Mouse (Mus musculus): ENCODE measurements around the gene Nfu1. TPM values are rescaled to one million over a fixed set of nuclear protein-coding genes. Genes with fewer than 3 reads are reported as not detected.
A peak's percentile ranks its signal among the peaks of the same experiment; 100 is the strongest.

The Nfu1 gene
- polyA plus RNA-seq, 1 experiment, result 100 TPM

- WGBS, result 89% methylated on average over 3 of the region's 3 CpGs
- Histone ChIP-seq H3K4me3 (ENCODE audit: control insufficient read depth, insufficient read depth, low read length) (no peak overlapping the region), H3K27me3 (ENCODE audit: control insufficient read depth, insufficient read depth, low read length) (no peaks in the 10 kb centered on the region), H3K36me3 (ENCODE audit: control insufficient read depth, insufficient read depth, low read length) (no peaks in the 10 kb centered on the region; the same call in 1 of the 2 replicates), H3K27ac (ENCODE audit: control insufficient read depth, insufficient read depth, low read length) (no peak overlapping the region), H3K4me1 (replicated peaks; ENCODE audit: control insufficient read depth, insufficient read depth, low read length) (no peaks in the 10 kb centered on the region)
- DNase-seq, result no peak
- no peak for TF ChIP-seq POLR2A (IDR thresholded peaks at IDR 0.05; ENCODE audit: control insufficient read depth, extremely low read depth, insufficient read depth, low read length, poor library complexity)
- TF ChIP-seq CTCF (IDR thresholded peaks at IDR 0.05; ENCODE audit: borderline replicate concordance, control insufficient read depth, extremely low read depth, insufficient read depth, low read length, poor library complexity), result no peak
These were observed 23.4 kb downstream of the Nfu1 start for GRCm38 (mm10) chr6:87032401-87032800.

- WGBS, result 95% methylated on average over 3 of the region's 3 CpGs
- Histone ChIP-seq H3K36me3 (ENCODE audit: control insufficient read depth, insufficient read depth, low read length) (no peaks in the 10 kb centered on the region), H3K27ac (ENCODE audit: control insufficient read depth, insufficient read depth, low read length) (no peak overlapping the region), H3K4me3 (ENCODE audit: control insufficient read depth, insufficient read depth, low read length) (no peak overlapping the region), H3K27me3 (ENCODE audit: control insufficient read depth, insufficient read depth, low read length) (no peaks in the 10 kb centered on the region), H3K4me1 (replicated peaks; ENCODE audit: control insufficient read depth, insufficient read depth, low read length) (peaks cover 5% of the 10 kb centered on the region)
- no peak for DNase-seq
- TF ChIP-seq CTCF (IDR thresholded peaks at IDR 0.05; ENCODE audit: borderline replicate concordance, control insufficient read depth, extremely low read depth, insufficient read depth, low read length, poor library complexity) (no peak), POLR2A (IDR thresholded peaks at IDR 0.05; ENCODE audit: control insufficient read depth, extremely low read depth, insufficient read depth, low read length, poor library complexity) (no peak)
These were observed 25.4 kb downstream of the Nfu1 start for GRCm38 (mm10) chr6:87034395-87034794.

- H3K4me3 ChIP-seq (ENCODE audit: control insufficient read depth, insufficient read depth, low read length), result no peak overlapping the region
- H3K36me3 ChIP-seq (ENCODE audit: control insufficient read depth, insufficient read depth, low read length), result no peaks in the 10 kb centered on the region
- DNase-seq, result no peak
- H3K27me3 ChIP-seq (ENCODE audit: control insufficient read depth, insufficient read depth, low read length), result no peaks in the 10 kb centered on the region
- TF ChIP-seq POLR2A (IDR thresholded peaks at IDR 0.05; ENCODE audit: control insufficient read depth, extremely low read depth, insufficient read depth, low read length, poor library complexity), result no peak
- TF ChIP-seq CTCF (IDR thresholded peaks at IDR 0.05; ENCODE audit: borderline replicate concordance, control insufficient read depth, extremely low read depth, insufficient read depth, low read length, poor library complexity), result no peak
- H3K4me1 ChIP-seq (replicated peaks; ENCODE audit: control insufficient read depth, insufficient read depth, low read length), result peaks cover 16% of the 10 kb centered on the region
- WGBS, result 47% methylated on average over 10 of the region's 10 CpGs
- no peak overlapping the region for H3K27ac ChIP-seq (ENCODE audit: control insufficient read depth, insufficient read depth, low read length)
These were observed 29.0 kb downstream of the Nfu1 start for GRCm38 (mm10) chr6:87037826-87038620.

DNA sequence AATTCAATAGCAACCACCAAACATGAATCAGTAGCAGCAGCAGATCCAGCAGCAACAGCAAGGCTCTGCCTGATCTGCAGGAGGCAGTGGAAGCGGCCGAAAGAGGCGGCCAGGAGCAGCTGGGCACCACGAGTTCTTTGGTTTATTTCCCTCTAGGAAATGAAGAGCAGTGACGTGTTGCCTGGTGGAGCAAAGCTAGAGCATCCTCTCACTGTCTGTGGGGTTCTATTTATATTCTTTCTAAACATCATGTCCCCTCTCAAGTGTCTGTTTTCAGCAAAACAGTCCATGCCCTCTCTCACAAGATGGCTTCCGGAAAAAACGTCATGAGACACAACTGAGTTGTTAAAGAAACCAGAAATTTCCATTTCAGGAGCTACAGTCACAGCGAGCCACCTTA, 30.1 kb downstream of the Nfu1 start:
- 93% methylated on average over 8 of the region's 8 CpGs for WGBS
- TF ChIP-seq POLR2A (IDR thresholded peaks at IDR 0.05; ENCODE audit: control insufficient read depth, extremely low read depth, insufficient read depth, low read length, poor library complexity) (no peak), CTCF (IDR thresholded peaks at IDR 0.05; ENCODE audit: borderline replicate concordance, control insufficient read depth, extremely low read depth, insufficient read depth, low read length, poor library complexity) (no peak)
- no peak for DNase-seq
- Histone ChIP-seq H3K36me3 (ENCODE audit: control insufficient read depth, insufficient read depth, low read length) (no peaks in the 10 kb centered on the region), H3K27me3 (ENCODE audit: control insufficient read depth, insufficient read depth, low read length) (no peaks in the 10 kb centered on the region), H3K27ac (ENCODE audit: control insufficient read depth, insufficient read depth, low read length) (no peak overlapping the region), H3K4me1 (replicated peaks; ENCODE audit: control insufficient read depth, insufficient read depth, low read length) (peaks cover 20% of the 10 kb centered on the region), H3K4me3 (ENCODE audit: control insufficient read depth, insufficient read depth, low read length) (no peak overlapping the region)

DNA sequence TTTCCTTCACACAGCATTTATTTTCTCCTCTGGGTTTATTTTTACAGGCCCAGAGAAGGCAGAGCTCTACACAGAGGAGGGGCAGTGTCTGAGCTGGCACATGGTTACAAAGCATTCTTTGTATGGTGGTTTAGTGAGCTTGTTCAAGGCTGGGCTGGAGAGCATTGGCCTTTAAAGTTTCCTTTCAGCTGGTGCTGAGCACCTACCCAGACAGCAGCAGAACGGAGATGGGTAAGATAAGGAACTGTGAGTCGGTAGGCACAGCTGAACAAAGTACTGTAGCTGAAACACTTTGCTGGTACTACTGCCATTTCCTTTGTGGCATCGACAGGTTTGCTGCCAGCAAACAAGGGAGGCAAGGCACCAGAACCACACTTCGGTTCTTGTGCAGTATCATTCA, 31.9 kb downstream of the Nfu1 start:
- Histone ChIP-seq H3K4me1 (replicated peaks; ENCODE audit: control insufficient read depth, insufficient read depth, low read length) (peaks cover 20% of the 10 kb centered on the region), H3K27me3 (ENCODE audit: control insufficient read depth, insufficient read depth, low read length) (no peaks in the 10 kb centered on the region), H3K27ac (ENCODE audit: control insufficient read depth, insufficient read depth, low read length) (peak overlapping the region; percentile 91), H3K36me3 (ENCODE audit: control insufficient read depth, insufficient read depth, low read length) (no peaks in the 10 kb centered on the region), H3K4me3 (ENCODE audit: control insufficient read depth, insufficient read depth, low read length) (no peak overlapping the region)
- peak; percentile 62 for DNase-seq
- WGBS, result 5% methylated on average over 4 of the region's 4 CpGs
- TF ChIP-seq POLR2A (IDR thresholded peaks at IDR 0.05; ENCODE audit: control insufficient read depth, extremely low read depth, insufficient read depth, low read length, poor library complexity) (no peak), CTCF (IDR thresholded peaks at IDR 0.05; ENCODE audit: borderline replicate concordance, control insufficient read depth, extremely low read depth, insufficient read depth, low read length, poor library complexity) (no peak)

- WGBS, result 54% methylated on average over 7 of the region's 7 CpGs
- Histone ChIP-seq H3K27me3 (ENCODE audit: control insufficient read depth, insufficient read depth, low read length) (no peaks in the 10 kb centered on the region), H3K27ac (ENCODE audit: control insufficient read depth, insufficient read depth, low read length) (peak overlapping the region; percentile 91), H3K4me3 (ENCODE audit: control insufficient read depth, insufficient read depth, low read length) (no peak overlapping the region), H3K36me3 (ENCODE audit: control insufficient read depth, insufficient read depth, low read length) (no peaks in the 10 kb centered on the region), H3K4me1 (replicated peaks; ENCODE audit: control insufficient read depth, insufficient read depth, low read length) (peaks cover 20% of the 10 kb centered on the region)
- no peak for DNase-seq
- TF ChIP-seq POLR2A (IDR thresholded peaks at IDR 0.05; ENCODE audit: control insufficient read depth, extremely low read depth, insufficient read depth, low read length, poor library complexity), result no peak
- no peak for TF ChIP-seq CTCF (IDR thresholded peaks at IDR 0.05; ENCODE audit: borderline replicate concordance, control insufficient read depth, extremely low read depth, insufficient read depth, low read length, poor library complexity)
These were observed 32.4 kb downstream of the Nfu1 start for GRCm38 (mm10) chr6:87041431-87041830.

All from thymus, adult 2 months (tissue).